Mouse (Mus musculus) ES-E14 (cell line): ENCODE results near the gene Nptxr.

Experiments
- CHD2 ChIP-seq: IDR thresholded peaks from 2 replicates; pipeline ENCODE4 v1.6.1; 2014; ENCODE audit warnings: mild to moderate bottlenecking, low read depth, low read length, inconsistent platforms
- HCFC1 ChIP-seq: IDR thresholded peaks from 2 replicates; pipeline ENCODE4 v1.6.1; 2012; ENCODE audit warnings: low read length, inconsistent platforms, borderline replicate concordance; ENCODE audit not compliant: insufficient read depth
- ZC3H11A ChIP-seq: IDR thresholded peaks from 2 replicates; pipeline ENCODE4 v1.6.1; 2012; ENCODE audit warnings: low read depth, mild to moderate bottlenecking, inconsistent platforms, low read length, borderline replicate concordance
- ZNF384 ChIP-seq: IDR thresholded peaks from 2 replicates; pipeline ENCODE4 v1.6.1; 2012; ENCODE audit warnings: low read depth, low read length, inconsistent platforms

DNA sequence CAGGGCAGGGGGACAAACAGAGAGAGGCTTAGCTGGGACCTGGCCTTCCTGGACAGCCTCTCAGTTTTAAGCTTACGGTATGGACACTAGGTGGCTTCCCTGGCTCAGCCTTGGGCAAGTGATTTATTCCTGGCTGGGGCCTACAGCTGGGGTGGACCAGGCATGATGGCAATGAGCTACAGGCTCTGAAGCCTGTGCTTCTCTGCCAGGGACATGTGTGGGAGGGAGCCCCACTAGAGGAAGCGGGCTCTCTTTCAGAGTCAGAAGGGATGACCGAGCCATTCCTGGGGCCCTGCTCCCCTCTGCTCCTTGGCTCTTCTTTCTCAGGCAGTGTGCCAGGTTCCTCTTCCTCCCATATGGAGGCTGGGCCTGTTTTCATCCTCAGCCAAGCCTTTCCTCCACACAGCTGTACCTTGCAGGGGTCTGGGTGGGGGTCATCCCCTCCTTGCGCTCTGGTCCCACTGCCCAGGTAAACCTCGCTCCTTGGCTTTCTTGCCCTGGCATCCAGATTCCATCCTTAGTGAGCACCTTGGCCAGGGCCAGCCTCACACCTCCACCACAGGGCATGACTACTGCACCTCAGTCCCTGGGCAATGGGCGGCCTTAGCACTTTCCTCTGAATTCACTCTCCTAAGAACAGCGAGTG, 40.8 kb downstream of the Nptxr start:
- TF ChIP-seq HCFC1 (no peak), ZC3H11A (no peak), CHD2 (no peak), ZNF384 (no peak)
